Mouse (Mus musculus) megakaryocyte-erythroid progenitor cell, adult 5 weeks (primary cell): ENCODE data around the gene Cyp17a1. TPM values are rescaled to one million over a fixed set of nuclear protein-coding genes. Genes with fewer than 3 reads are reported as not detected.

ENCODE experiments used
- polyA plus RNA-seq: library from polyadenylated mRNA; stranded (reverse); fragments of >175 nt; gene quantifications from 2 replicates; pipeline ENCODE4 v1.2.3, GENCODE M21; 2012

Cyp17a1 gene
- not detected in 2 replicates for polyA plus RNA-seq

DNA sequence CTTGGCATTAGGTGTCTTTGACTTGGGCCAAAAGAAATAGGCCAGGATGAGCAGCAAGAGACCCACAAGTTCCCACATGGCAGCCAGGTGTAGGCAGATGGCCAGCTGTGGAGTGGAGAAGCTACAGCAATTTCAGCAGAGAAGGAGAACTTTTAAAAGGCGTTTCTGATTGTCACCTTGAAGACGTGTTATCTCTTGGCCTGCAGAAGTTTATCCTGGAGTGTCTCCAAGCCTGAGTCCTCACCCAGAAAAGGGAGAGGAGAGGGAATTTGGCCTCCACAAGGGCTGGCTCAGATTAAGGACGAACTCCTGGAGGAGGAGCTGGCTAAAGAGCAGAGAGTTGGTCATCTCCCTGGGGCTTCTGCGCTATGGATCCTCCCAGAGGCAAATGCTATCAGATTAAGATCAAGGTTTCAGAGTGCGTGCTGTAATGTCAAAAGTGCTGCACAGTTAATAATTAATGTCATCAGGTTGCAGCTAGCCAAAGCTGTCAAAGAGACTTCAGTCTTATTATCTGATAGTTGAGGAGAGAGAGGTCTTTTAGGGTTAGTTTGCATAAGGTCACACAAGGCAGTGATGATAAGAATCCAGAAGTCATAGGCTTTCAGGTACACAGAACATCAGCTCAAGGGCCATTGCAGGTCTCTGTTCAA, at the start of gene Cyp17a1:
Gene Cyp17a1 (minus strand): TSS at position 407 of the 653 bp plus-strand sequence.

GRCm38 (mm10) chr19:46707296-46708151, 34.6 kb upstream of the Cyp17a1 start, which contains the start of gene As3mt:
Gene As3mt (plus strand): TSS chr19:46707458.

GRCm38 (mm10) chr19:46689460-46690372, 16.7 kb upstream of the Cyp17a1 start, which contains the start of gene Borcs7:
Gene Borcs7 (plus strand): TSS chr19:46689906.

Other genes with a start within 250 kb of the Cyp17a1 start
- 114 and 123 TPM in 2 replicates for gene Trim8, start 171.5 kb downstream of the Cyp17a1 start, polyA plus RNA-seq
- 14.5 and 19.0 TPM in 2 replicates for gene Arl3, start 100.0 kb downstream of the Cyp17a1 start, polyA plus RNA-seq
- 3.4 and 4.8 TPM in 2 replicates for gene Sfxn2, start 99.8 kb downstream of the Cyp17a1 start, polyA plus RNA-seq
- 49.4 and 51.1 TPM in 2 replicates for gene Wbp1l, start 74.1 kb downstream of the Cyp17a1 start, polyA plus RNA-seq
- 0.97 and 1.1 TPM in 2 replicates for gene Borcs7, start 16.7 kb upstream of the Cyp17a1 start, polyA plus RNA-seq
- 4.6 and 5.0 TPM in 2 replicates for gene As3mt, start 34.3 kb upstream of the Cyp17a1 start, polyA plus RNA-seq
- 17.4 and 22.0 TPM in 2 replicates for gene Cnnm2, start 88.4 kb upstream of the Cyp17a1 start, polyA plus RNA-seq